8 mouse cellular contexts compared by ENCODE assay signal in genomic region chr1:182439546-182440222, GRCm38 (mm10). TPM values are rescaled to one million over a fixed set of nuclear protein-coding genes. Genes with fewer than 3 reads are reported as not detected.
DNase-seq lines count a peak whose midpoint lies in the region; ATAC-seq and TF ChIP-seq lines count a peak whose summit lies in the region.

No protein-coding gene starts in this region.

- no peak for ATAC-seq in limb, embryonic 14.5 days (ENCODE audit: low FRiP score, low read depth)
- ATAC-seq in embryonic facial prominence, embryonic 15.5 days (ENCODE audit: insufficient number of reproducible peaks, low FRiP score, low TSS enrichment, low read depth), result no peak
- no peak for ATAC-seq in megakaryocyte progenitor cell, adult 5-6 weeks (replicated peaks; ENCODE audit: poor library complexity)

- H3K4me3 ChIP-seq in limb, embryonic 14.5 days (replicated peaks; ENCODE audit: low read length), result no peak overlapping the region
- H3K4me3 ChIP-seq in limb, embryonic 10.5 days, result no peak overlapping the region
- no peak overlapping the region for H3K4me3 ChIP-seq in embryonic facial prominence, embryonic 15.5 days (replicated peaks)

- no peak overlapping the region for H3K4me2 ChIP-seq in limb, embryonic 14.5 days (replicated peaks; ENCODE audit: low read depth, low read length, severe bottlenecking)
- H3K4me2 ChIP-seq in embryonic facial prominence, embryonic 15.5 days (replicated peaks), result no peak overlapping the region

- H3K27ac ChIP-seq in limb, embryonic 14.5 days (replicated peaks; ENCODE audit: low read depth, low read length), result no peak overlapping the region
- H3K27ac ChIP-seq in limb, embryonic 10.5 days, result no peak overlapping the region
- peak overlapping the region; percentile 22; the same call in 1 of the 2 replicates for H3K27ac ChIP-seq in embryonic facial prominence, embryonic 15.5 days (replicated peaks)

- no peak for TF ChIP-seq POLR2A in limb, embryonic 14.5 days (IDR thresholded peaks at IDR 0.05; ENCODE audit: borderline replicate concordance, extremely low read depth, insufficient read depth, insufficient read length)

- H3K9ac ChIP-seq in limb, embryonic 14.5 days (ENCODE audit: low read depth, low read length, severe bottlenecking), result no peak overlapping the region
- no peak overlapping the region for H3K9ac ChIP-seq in embryonic facial prominence, embryonic 15.5 days

- 69% methylated on average over 5 of the region's 5 CpGs for WGBS in limb, embryonic 14.5 days
- WGBS in limb, embryonic 10.5 days, result 88% methylated on average over 5 of the region's 5 CpGs
- WGBS in embryonic facial prominence, embryonic 15.5 days, result 63% methylated on average over 5 of the region's 5 CpGs

- no peaks in the 10 kb centered on the region for H3K27me3 ChIP-seq in limb, embryonic 14.5 days (ENCODE audit: control insufficient read depth, insufficient read depth, low read length)
- H3K27me3 ChIP-seq in limb, embryonic 10.5 days (ENCODE audit: low read depth, poor library complexity, severe bottlenecking), result no peaks in the 10 kb centered on the region
- no peaks in the 10 kb centered on the region for H3K27me3 ChIP-seq in embryonic facial prominence, embryonic 15.5 days

- H3K4me1 ChIP-seq in limb, embryonic 14.5 days (ENCODE audit: control insufficient read depth, insufficient read depth, low read length), result no peaks in the 10 kb centered on the region; the same call in 1 of the 2 replicates
- no peaks in the 10 kb centered on the region for H3K4me1 ChIP-seq in limb, embryonic 10.5 days
- peaks cover 7% of the 10 kb centered on the region for H3K4me1 ChIP-seq in embryonic facial prominence, embryonic 15.5 days

- DNase-seq in limb, embryonic 14.5 days (ENCODE audit: low spot score), result peak; percentile 14
- DNase-seq in limb, embryonic 10.5 days (ENCODE audit: low spot score), result no peak
- DNase-seq in kidney, adult 8-10 months, result peak; percentile 91 to 96
- DNase-seq in lung, postnatal 25 days (ENCODE audit: low spot score), result peak; percentile 84
- no peak for DNase-seq in embryo, embryonic 10 days (ENCODE audit: low spot score)
- DNase-seq in thymus, postnatal 4 days, result no peak

- H3K9me3 ChIP-seq in limb, embryonic 14.5 days (ENCODE audit: control insufficient read depth, low read length), result no peaks in the 10 kb centered on the region
- H3K9me3 ChIP-seq in limb, embryonic 10.5 days (replicated peaks), result no peaks in the 10 kb centered on the region
- no peaks in the 10 kb centered on the region for H3K9me3 ChIP-seq in embryonic facial prominence, embryonic 15.5 days (replicated peaks)

- peaks cover 81% of the 10 kb centered on the region for H3K36me3 ChIP-seq in limb, embryonic 14.5 days (ENCODE audit: control insufficient read depth, insufficient read depth, low read length)
- peaks cover 94% of the 10 kb centered on the region for H3K36me3 ChIP-seq in limb, embryonic 10.5 days
- peaks cover 60% of the 10 kb centered on the region for H3K36me3 ChIP-seq in embryonic facial prominence, embryonic 15.5 days

RNA-seq across cellular contexts. Expression of gene Trp53bp2, which starts 30.7 kb away (rescaled TPM):
- polyA plus RNA-seq in limb, embryonic 14.5 days (2012; rRNA removed), result 25.9 and 41.3 TPM in 2 replicates
- polyA plus RNA-seq in limb, embryonic 14.5 days (2014; fragmentation: Nextera tagmentation; extraction: Ambion mirVana), result 24.0 and 28.8 TPM in 2 replicates
- polyA plus RNA-seq in limb, embryonic 10.5 days (2016; fragmentation: Nextera tagmentation; extraction: Ambion mirVana), result 34.3 and 37.1 TPM in 2 replicates
- 23.8 and 25.1 TPM in 2 replicates for polyA plus RNA-seq in embryonic facial prominence, embryonic 15.5 days (2015; fragmentation: Nextera tagmentation; extraction: Ambion mirVana)
- 12.3 and 17.5 TPM in 2 replicates for total RNA-seq in megakaryocyte progenitor cell, adult 5-6 weeks (2015)
- total RNA-seq in megakaryocyte progenitor cell, adult 5-6 weeks (2017), result 7.5 and 10.6 TPM in 2 replicates

Comparison
In these comparisons a context has a peak if more than half of its experiments do, and no peak if none do; other contexts are left out.
1. DNase-seq: peak in limb, embryonic 14.5 days (single experiment), kidney, adult 8-10 months (2 of 2) and lung, postnatal 25 days (single experiment); none in limb, embryonic 10.5 days (single experiment), embryo, embryonic 10 days (single experiment) and thymus, postnatal 4 days (single experiment).